Mouse (Mus musculus) neural tube, embryonic 13.5 days (tissue): ENCODE measurements around the gene Mlph. TPM values are rescaled to one million over a fixed set of nuclear protein-coding genes. Genes with fewer than 3 reads are reported as not detected.

ENCODE experiments used
- ATAC-seq: fragments of 200-750 bp; cut with Nextera tagmentation; 2 replicates; pipeline ENCODE4 v1.8.0; 2017; ENCODE audit warnings: low read depth, mild to moderate bottlenecking, moderate TSS enrichment, moderate library complexity
- H3K27ac ChIP-seq: fragments of 300-500 bp; sonication (generic); replicated peaks from 2 replicates; pipeline ENCODE4 v1.5.1; 2015; ENCODE audit warnings: moderate library complexity, mild to moderate bottlenecking, inconsistent platforms
- H3K27me3 ChIP-seq: fragments of 300-500 bp; sonication (generic); 2 replicates; pipeline ENCODE4 v1.6.1; 2015; ENCODE audit warnings: mild to moderate bottlenecking, inconsistent platforms
- H3K36me3 ChIP-seq: fragments of 300-500 bp; sonication (generic); 2 replicates; pipeline ENCODE4 v1.6.1; 2015; ENCODE audit warnings: mild to moderate bottlenecking, inconsistent platforms
- H3K4me1 ChIP-seq: fragments of 300-500 bp; sonication (generic); replicated peaks from 2 replicates; pipeline ENCODE4 v1.6.1; 2015; ENCODE audit warnings: inconsistent platforms
- H3K4me2 ChIP-seq: fragments of 300-500 bp; sonication (generic); 2 replicates; pipeline ENCODE4 v1.6.1; 2015; ENCODE audit warnings: inconsistent platforms, mild to moderate bottlenecking, moderate library complexity
- H3K4me3 ChIP-seq: fragments of 300-500 bp; sonication (generic); 2 replicates; pipeline ENCODE4 v1.5.1; 2015; ENCODE audit warnings: mild to moderate bottlenecking, inconsistent platforms
- H3K9ac ChIP-seq: fragments of 300-500 bp; sonication (generic); 2 replicates; pipeline ENCODE4 v1.6.1; 2015; ENCODE audit warnings: moderate library complexity, mild to moderate bottlenecking, inconsistent platforms
- H3K9me3 ChIP-seq: fragments of 300-500 bp; sonication (generic); 2 replicates; pipeline ENCODE4 v1.6.1; 2016; ENCODE audit warnings: inconsistent platforms
- WGBS: fragments of 180-500 bp; shearing (Covaris S2); methylation state at CpG from one replicate; pipeline ENCODE4 v1.1.7; 2015; 5-methylcytosine and 5-hydroxymethylcytosine counted together
- polyA plus RNA-seq: library from polyadenylated mRNA; unstranded; fragments of >200 nt; fragmentation: Nextera tagmentation; extraction: Ambion mirVana; gene quantifications from 2 replicates; pipeline ENCODE4 v1.2.1, GENCODE M21; 2015

Mlph gene
- polyA plus RNA-seq, 1 experiment from 2014 or later, result 0.10 TPM

- WGBS, result 6% methylated on average over 12 of the region's 12 CpGs
- H3K36me3 ChIP-seq, result no peaks in the 10 kb centered on the region
- peak; percentile 59 for ATAC-seq
- H3K9ac ChIP-seq, result peak overlapping the region; percentile 41
- H3K4me1 ChIP-seq, result peaks cover 37% of the 10 kb centered on the region
- H3K4me3 ChIP-seq, result peak overlapping the region; percentile 4; the same call in 1 of the 2 replicates
- H3K27me3 ChIP-seq, result no peaks in the 10 kb centered on the region
- no peak overlapping the region; the same call in 1 of the 2 replicates for H3K27ac ChIP-seq
- peak overlapping the region; percentile 40 for H3K4me2 ChIP-seq
- H3K9me3 ChIP-seq, result no peaks in the 10 kb centered on the region
Observed at GRCm38 (mm10) chr1:90974906-90975649, 60.2 kb downstream of the Mlph start.

GRCm38 (mm10) chr1:90975960-90976359, 61.1 kb downstream of the Mlph start:
- no peak overlapping the region for H3K27ac ChIP-seq
- WGBS, result 37% methylated on average over 4 of the region's 4 CpGs
- no peak for ATAC-seq

GRCm38 (mm10) chr1:90980638-90981330, 65.9 kb downstream of the Mlph start:
- H3K27ac ChIP-seq, result no peak overlapping the region
- no peaks in the 10 kb centered on the region for H3K36me3 ChIP-seq
- H3K4me1 ChIP-seq, result peaks cover 6% of the 10 kb centered on the region
- no peaks in the 10 kb centered on the region for H3K9me3 ChIP-seq
- no peak overlapping the region for H3K4me3 ChIP-seq
- 83% methylated on average over 10 of the region's 10 CpGs for WGBS
- H3K4me2 ChIP-seq, result no peak overlapping the region
- ATAC-seq, result no peak
- no peak overlapping the region for H3K9ac ChIP-seq
- H3K27me3 ChIP-seq, result no peaks in the 10 kb centered on the region

More at GRCm38 (mm10) chr1:90975960-90976359, 61.1 kb downstream of the Mlph start:
- Histone ChIP-seq H3K9me3 (no peaks in the 10 kb centered on the region), H3K36me3 (no peaks in the 10 kb centered on the region), H3K9ac (no peak overlapping the region), H3K27me3 (no peaks in the 10 kb centered on the region), H3K4me1 (peaks cover 37% of the 10 kb centered on the region), H3K4me2 (no peak overlapping the region), H3K4me3 (no peak overlapping the region)

GRCm38 (mm10) chr1:90981346-90981745, 66.5 kb downstream of the Mlph start:
- ATAC-seq, result no peak
- H3K27me3 ChIP-seq, result no peaks in the 10 kb centered on the region
- H3K9me3 ChIP-seq, result no peaks in the 10 kb centered on the region
- H3K4me3 ChIP-seq, result no peak overlapping the region
- H3K9ac ChIP-seq, result no peak overlapping the region
- H3K4me1 ChIP-seq, result peaks cover under 1% of the 10 kb centered on the region; the same call in 1 of the 2 replicates
- H3K4me2 ChIP-seq, result no peak overlapping the region
- H3K27ac ChIP-seq, result no peak overlapping the region
- no peaks in the 10 kb centered on the region for H3K36me3 ChIP-seq
- 84% methylated on average over 3 of the region's 3 CpGs for whole genome bisulfite sequencing

GRCm38 (mm10) chr1:90995916-90996315, 81.0 kb downstream of the Mlph start:
- Histone ChIP-seq H3K4me3 (no peak overlapping the region), H3K9ac (no peak overlapping the region), H3K4me1 (peaks cover 28% of the 10 kb centered on the region), H3K27ac (no peak overlapping the region), H3K4me2 (no peak overlapping the region), H3K36me3 (no peaks in the 10 kb centered on the region), H3K9me3 (no peaks in the 10 kb centered on the region), H3K27me3 (peaks cover 4% of the 10 kb centered on the region; the same call in 1 of the 2 replicates)
- no peak for ATAC-seq
- 100% methylated on average over 1 of the region's 1 CpGs for WGBS

GRCm38 (mm10) chr1:90997136-90997535, 82.3 kb downstream of the Mlph start:
- H3K4me3 ChIP-seq, result no peak overlapping the region
- no peaks in the 10 kb centered on the region for H3K9me3 ChIP-seq
- H3K27ac ChIP-seq, result no peak overlapping the region
- peaks cover 40% of the 10 kb centered on the region for H3K4me1 ChIP-seq
- no peak overlapping the region for H3K9ac ChIP-seq
- H3K4me2 ChIP-seq, result no peak overlapping the region
- WGBS, result 88% methylated on average over 4 of the region's 4 CpGs
- ATAC-seq, result no peak
- H3K36me3 ChIP-seq, result no peaks in the 10 kb centered on the region
- H3K27me3 ChIP-seq, result peaks cover 4% of the 10 kb centered on the region; the same call in 1 of the 2 replicates

- H3K4me3 ChIP-seq, result peak overlapping the region; percentile 79; the same call in 1 of the 2 replicates
- no peak overlapping the region for H3K27ac ChIP-seq
- no peaks in the 10 kb centered on the region for H3K9me3 ChIP-seq
- no peak for ATAC-seq
- H3K9ac ChIP-seq, result no peak overlapping the region
- 85% methylated on average over 5 of the region's 5 CpGs for WGBS
- H3K4me2 ChIP-seq, result peak overlapping the region; percentile 99
- H3K36me3 ChIP-seq, result no peaks in the 10 kb centered on the region
- H3K27me3 ChIP-seq, result peaks cover 4% of the 10 kb centered on the region; the same call in 1 of the 2 replicates
- peaks cover 40% of the 10 kb centered on the region for H3K4me1 ChIP-seq
Observed at GRCm38 (mm10) chr1:90997641-90998040, 82.8 kb downstream of the Mlph start.

- Histone ChIP-seq H3K36me3 (no peaks in the 10 kb centered on the region), H3K27ac (peak within 1 kb of the TSS; percentile 69), H3K4me3 (peak within 1 kb of the TSS; percentile 79), H3K4me1 (peaks cover 40% of the 10 kb centered on the region), H3K9ac (peak within 1 kb of the TSS; percentile 87), H3K4me2 (peak within 1 kb of the TSS; percentile 99), H3K9me3 (no peaks in the 10 kb centered on the region), H3K27me3 (peaks cover 4% of the 10 kb centered on the region; the same call in 1 of the 2 replicates)
- WGBS, result 3% methylated on average over 59 of the region's 59 CpGs
- peak; percentile 86 for ATAC-seq
Observed at GRCm38 (mm10) chr1:90998268-90998890, 83.5 kb downstream of the Mlph start, which contains the start of gene Lrrfip1. Gene Lrrfip1, plus strand, starts transcription at chr1:90998737.

- under 1% methylated on average over 41 of the region's 41 CpGs for WGBS
Observed at GRCm38 (mm10) chr1:90998891-90999611, 84.2 kb downstream of the Mlph start.

GRCm38 (mm10) chr1:90999911-91000601, 85.2 kb downstream of the Mlph start:
- peak overlapping the region; percentile 87 for H3K9ac ChIP-seq
- H3K4me3 ChIP-seq, result peak overlapping the region; percentile 79
- no peaks in the 10 kb centered on the region for H3K36me3 ChIP-seq
- peak overlapping the region; percentile 99 for H3K4me2 ChIP-seq
- peaks cover 4% of the 10 kb centered on the region; the same call in 1 of the 2 replicates for H3K27me3 ChIP-seq
- H3K4me1 ChIP-seq, result peaks cover 40% of the 10 kb centered on the region
- H3K27ac ChIP-seq, result peak overlapping the region; percentile 73
- ATAC-seq, result 0 out of 2 replicates have a peak, but pooled peaks have one; percentile 16
- H3K9me3 ChIP-seq, result no peaks in the 10 kb centered on the region
- WGBS, result 54% methylated on average over 10 of the region's 10 CpGs

More at GRCm38 (mm10) chr1:90998891-90999611, 84.2 kb downstream of the Mlph start:
- Histone ChIP-seq H3K27me3 (peaks cover 4% of the 10 kb centered on the region; the same call in 1 of the 2 replicates), H3K27ac (peak overlapping the region; percentile 69), H3K9me3 (no peaks in the 10 kb centered on the region), H3K9ac (peak overlapping the region; percentile 87), H3K4me3 (peak overlapping the region; percentile 79), H3K36me3 (no peaks in the 10 kb centered on the region), H3K4me1 (peaks cover 40% of the 10 kb centered on the region), H3K4me2 (peak overlapping the region; percentile 99)
- ATAC-seq, result peak; percentile 70
